In the genomic region with DNA sequence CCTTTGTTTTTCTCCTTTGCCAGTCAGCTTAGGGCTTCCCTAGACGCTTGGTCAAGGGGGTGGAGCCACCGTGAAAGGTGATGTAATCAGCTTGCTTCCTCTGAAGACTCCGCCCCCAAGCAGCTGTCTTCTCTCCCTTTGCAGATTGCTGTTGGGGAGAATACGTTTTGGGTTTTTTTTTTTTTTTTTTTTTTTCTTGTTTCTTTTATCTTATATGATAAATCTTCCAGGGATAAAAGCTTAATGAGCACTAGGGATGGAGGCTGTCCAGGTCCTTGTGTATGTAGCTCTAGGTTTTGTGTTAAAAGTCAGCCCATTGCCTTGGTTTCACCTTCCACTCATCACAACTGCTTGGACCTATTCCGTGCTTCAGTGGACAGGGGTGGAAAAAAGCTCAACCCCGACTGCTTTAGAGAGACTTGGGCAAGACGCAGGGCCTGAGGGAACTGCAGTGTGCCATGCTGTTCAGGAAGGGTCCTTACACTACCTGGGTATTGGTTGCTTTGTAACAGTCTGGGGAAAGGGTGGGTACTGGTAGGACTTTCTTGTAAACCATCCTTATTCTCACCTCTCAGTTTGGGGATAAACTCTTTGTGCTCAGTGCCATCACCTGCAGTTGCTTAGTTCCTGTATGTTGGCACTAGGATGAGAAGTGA, we compare ENCODE assay signal across 8 mouse cellular contexts. TPM values are rescaled to one million over a fixed set of nuclear protein-coding genes. Genes with fewer than 3 reads are reported as not detected.
A peak's percentile ranks its signal among the peaks of the same experiment; 100 is the strongest.
DNase-seq lines count a peak whose midpoint lies in the region; ATAC-seq lines count a peak whose summit lies in the region.

No protein-coding gene starts in this region.

- 14% methylated on average over 7 of the region's 7 CpGs for WGBS in hindbrain, embryonic 12.5 days

- DNase-seq in Muller cell, postnatal 12 days (ENCODE audit: inconsistent ontology term): peak; percentile 94
- peak; percentile 98 for DNase-seq in cerebellum, adult 9-11 months
- peak; percentile 95 to 97 for DNase-seq in frontal cortex, adult 2 months (ENCODE audit: extremely low spot score in 1 of 2, low spot score in 1 of 2)
- peak; percentile 84 to 98 for DNase-seq in layer of hippocampus, postnatal 14 days (ENCODE audit: low spot score in 2 of 2)
- DNase-seq in lung, postnatal 14 days: peak; percentile 97
- DNase-seq in retina, adult 2 months (ENCODE audit: low read depth, low spot score): peak; percentile 92
- peak; percentile 94 to 98 for DNase-seq in thymus, postnatal 36 days

- H3K4me1 ChIP-seq in hindbrain, embryonic 12.5 days: peaks cover 37% of the 10 kb centered on the region

- ATAC-seq in hindbrain, embryonic 12.5 days (ENCODE audit: low FRiP score): peak; percentile 44

- peaks cover 15% of the 10 kb centered on the region for H3K36me3 ChIP-seq in hindbrain, embryonic 12.5 days

- peak overlapping the region; percentile 89 for H3K4me2 ChIP-seq in hindbrain, embryonic 12.5 days (replicated peaks)

- peak overlapping the region; percentile 96 for H3K9ac ChIP-seq in hindbrain, embryonic 12.5 days

- no peaks in the 10 kb centered on the region for H3K27me3 ChIP-seq in hindbrain, embryonic 12.5 days

- peak overlapping the region; percentile 65 for H3K4me3 ChIP-seq in hindbrain, embryonic 12.5 days

- H3K9me3 ChIP-seq in hindbrain, embryonic 12.5 days (replicated peaks): no peaks in the 10 kb centered on the region

- peak overlapping the region; percentile 99 for H3K27ac ChIP-seq in hindbrain, embryonic 12.5 days

RNA-seq across cellular contexts. Expression of gene Ppp1r10, which starts 3.0 kb away (rescaled TPM):
- 39.2 and 39.3 TPM in 2 replicates for polyA plus RNA-seq in frontal cortex, adult 2 months (2012; rRNA removed)
- 58.3 and 68.2 TPM in 2 replicates for polyA plus RNA-seq in hindbrain, embryonic 12.5 days (2016; fragmentation: Nextera tagmentation; extraction: Ambion mirVana)
- 10 to 100 TPM; 68.3 to 74.5 TPM for total RNA-seq in layer of hippocampus, postnatal 14 days (2021)

RNA-seq across cellular contexts. Expression of gene Mrps18b, which starts 3.0 kb away (rescaled TPM):
- 54.6 and 55.9 TPM in 2 replicates for polyA plus RNA-seq in frontal cortex, adult 2 months (2012; rRNA removed)
- polyA plus RNA-seq in hindbrain, embryonic 12.5 days (2016; fragmentation: Nextera tagmentation; extraction: Ambion mirVana): 46.8 and 51.1 TPM in 2 replicates
- total RNA-seq in layer of hippocampus, postnatal 14 days (2021): 10 to 100 TPM; 41.2 to 42.7 TPM

RNA-seq across cellular contexts. Expression of gene Atat1, which starts 9.3 kb away (rescaled TPM):
- polyA plus RNA-seq in frontal cortex, adult 2 months (2012; rRNA removed): 103 and 109 TPM in 2 replicates
- polyA plus RNA-seq in hindbrain, embryonic 12.5 days (2016; fragmentation: Nextera tagmentation; extraction: Ambion mirVana): 294 and 303 TPM in 2 replicates
- total RNA-seq in layer of hippocampus, postnatal 14 days (2021): 10 to 100 TPM; 82.6 to 87.1 TPM

RNA-seq across cellular contexts. Expression of gene 2310061I04Rik, which starts 22.0 kb away (rescaled TPM):
- polyA plus RNA-seq in frontal cortex, adult 2 months (2012; rRNA removed): 107 and 119 TPM in 2 replicates
- polyA plus RNA-seq in hindbrain, embryonic 12.5 days (2016; fragmentation: Nextera tagmentation; extraction: Ambion mirVana): 25.7 and 28.7 TPM in 2 replicates
- 10 to 100 TPM; 61.8 to 71.4 TPM for total RNA-seq in layer of hippocampus, postnatal 14 days (2021)

RNA-seq across cellular contexts. Expression of gene Dhx16, which starts 39.6 kb away (rescaled TPM):
- polyA plus RNA-seq in frontal cortex, adult 2 months (2012; rRNA removed): 42.6 and 50.6 TPM in 2 replicates
- polyA plus RNA-seq in hindbrain, embryonic 12.5 days (2016; fragmentation: Nextera tagmentation; extraction: Ambion mirVana): 45.2 and 46.0 TPM in 2 replicates
- 10 to 100 TPM; 30.3 to 33.6 TPM for total RNA-seq in layer of hippocampus, postnatal 14 days (2021)

Comparison
In these comparisons a context has a peak if more than half of its experiments do, and no peak if none do; other contexts are left out.
1. Peak in every context shown above with its lines: DNase-seq, ATAC-seq, H3K4me3 ChIP-seq and H3K27ac ChIP-seq.